Mouse (Mus musculus): ENCODE results near the gene Olfr731. TPM values are rescaled to one million over a fixed set of nuclear protein-coding genes. Genes with fewer than 3 reads are reported as not detected.

Gene Olfr731
- not detected in 2 replicates for polyA plus RNA-seq (2015; fragmentation: Nextera tagmentation; extraction: Ambion mirVana)

DNA sequence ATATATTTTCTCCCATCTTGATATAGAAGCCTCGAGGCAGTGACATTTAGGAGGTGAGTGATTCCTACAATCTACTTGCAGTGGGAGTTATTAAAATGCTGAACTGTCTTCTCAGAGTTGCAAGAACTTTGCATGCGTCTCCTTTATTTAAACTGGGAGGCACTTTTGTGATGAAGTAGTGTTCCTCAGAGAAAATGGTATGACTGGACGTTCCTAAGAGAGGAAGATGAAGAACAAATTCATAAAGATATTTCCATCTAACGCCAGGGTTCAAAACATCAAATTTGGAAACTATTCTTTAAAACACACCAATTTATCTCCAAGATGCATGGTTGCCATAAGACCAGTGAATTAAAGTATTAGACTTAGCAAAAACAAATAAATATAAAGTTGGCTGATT is at the start of gene Olfr731:
Olfr731 (minus strand) TSS at position 101 of the 400 bp plus-strand sequence.
- Histone ChIP-seq H3K4me1 (no peaks in the 10 kb centered on the region), H3K4me2 (no peak within 1 kb of the TSS)

DNA sequence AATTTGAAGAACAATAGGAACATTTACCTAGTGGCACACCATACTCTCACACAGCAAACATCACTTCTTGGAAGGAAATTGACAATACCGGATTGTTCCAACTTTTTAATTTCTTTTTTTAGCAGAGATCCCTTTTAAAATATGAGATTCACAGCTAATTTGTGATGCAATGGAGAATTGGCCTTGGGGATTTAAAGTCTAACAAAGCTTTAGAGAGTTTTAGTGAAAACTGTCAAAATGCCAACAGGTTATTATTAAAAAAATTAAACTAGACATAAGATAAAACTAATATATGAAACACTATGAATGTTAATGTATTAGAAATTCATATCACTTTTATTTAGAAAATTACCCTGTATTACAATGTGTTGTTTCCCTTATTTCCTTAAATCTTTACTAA is 42.4 kb upstream of the Olfr731 start, which contains the start of gene Olfr732:
Olfr732 (minus strand) TSS at position 101 of the 400 bp plus-strand sequence.
- Histone ChIP-seq H3K4me1 (no peaks in the 10 kb centered on the region), H3K9ac (no peak within 1 kb of the TSS), H3K4me2 (no peak within 1 kb of the TSS), H3K27ac (no peak within 1 kb of the TSS), H3K9me3 (no peaks in the 10 kb centered on the region), H3K27me3 (no peaks in the 10 kb centered on the region), H3K4me3 (no peak within 1 kb of the TSS), H3K36me3 (no peaks in the 10 kb centered on the region)
- 94% methylated on average over 1 of the region's 1 CpGs for WGBS
- ATAC-seq (ENCODE audit: insufficient number of reproducible peaks, low FRiP score, low TSS enrichment, low read depth) = no peak

More for the DNA sequence above, at the start of gene Olfr731:
- Histone ChIP-seq H3K9ac (no peak within 1 kb of the TSS), H3K27ac (no peak within 1 kb of the TSS), H3K36me3 (no peaks in the 10 kb centered on the region), H3K4me3 (no peak within 1 kb of the TSS), H3K9me3 (no peaks in the 10 kb centered on the region), H3K27me3 (no peaks in the 10 kb centered on the region)
- ATAC-seq (ENCODE audit: insufficient number of reproducible peaks, low FRiP score, low TSS enrichment, low read depth) = no peak
- WGBS = 78% methylated on average over 4 of the region's 4 CpGs

DNA sequence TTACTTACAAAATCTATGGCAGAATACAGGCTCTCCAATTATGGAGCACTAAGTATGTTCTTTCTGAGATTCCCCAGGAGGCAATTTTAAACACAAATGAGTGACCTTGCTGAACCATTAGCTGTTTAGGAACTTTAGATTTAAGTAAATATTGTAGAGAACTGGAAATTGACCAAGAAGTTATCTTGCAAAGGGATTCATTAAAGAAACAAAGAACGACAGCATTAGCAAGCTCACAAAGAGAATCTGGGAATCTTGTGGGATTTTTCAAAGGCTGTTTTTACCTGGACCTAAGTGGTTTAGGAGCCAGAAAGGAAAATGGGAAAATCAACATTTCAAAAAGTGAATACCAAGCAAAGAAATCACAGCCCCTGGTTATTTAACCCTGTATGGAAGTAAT is 53.6 kb downstream of the Olfr731 start, which contains the start of gene Olfr730:
Olfr730 (minus strand) TSS at position 101 of the 400 bp plus-strand sequence.
- Histone ChIP-seq H3K4me3 (no peak within 1 kb of the TSS), H3K4me1 (no peaks in the 10 kb centered on the region), H3K9ac (no peak within 1 kb of the TSS), H3K4me2 (no peak within 1 kb of the TSS), H3K36me3 (no peaks in the 10 kb centered on the region), H3K27ac (no peak within 1 kb of the TSS), H3K27me3 (no peaks in the 10 kb centered on the region), H3K9me3 (no peaks in the 10 kb centered on the region)
- ATAC-seq (ENCODE audit: insufficient number of reproducible peaks, low FRiP score, low TSS enrichment, low read depth) = no peak
- WGBS = 61% methylated on average over 1 of the region's 1 CpGs

Other genes starting within 250 kb of the Olfr731 start
- gene Olfr725, start 201.5 kb downstream of the Olfr731 start, polyA plus RNA-seq (2015; fragmentation: Nextera tagmentation; extraction: Ambion mirVana) = not detected in 2 replicates
- gene Olfr726, start 150.9 kb downstream of the Olfr731 start, polyA plus RNA-seq (2015; fragmentation: Nextera tagmentation; extraction: Ambion mirVana) = not detected in 2 replicates
- not detected in 2 replicates for gene Olfr727, start 118.7 kb downstream of the Olfr731 start, polyA plus RNA-seq (2015; fragmentation: Nextera tagmentation; extraction: Ambion mirVana)
- gene Olfr728, start 99.2 kb downstream of the Olfr731 start, polyA plus RNA-seq (2015; fragmentation: Nextera tagmentation; extraction: Ambion mirVana) = not detected in 2 replicates
- not detected in 2 replicates for gene Olfr729, start 89.0 kb downstream of the Olfr731 start, polyA plus RNA-seq (2015; fragmentation: Nextera tagmentation; extraction: Ambion mirVana)
- gene Olfr730, start 53.7 kb downstream of the Olfr731 start, polyA plus RNA-seq (2015; fragmentation: Nextera tagmentation; extraction: Ambion mirVana) = not detected in 2 replicates
- not detected in 2 replicates for gene Olfr732, start 42.3 kb upstream of the Olfr731 start, polyA plus RNA-seq (2015; fragmentation: Nextera tagmentation; extraction: Ambion mirVana)
- not detected in 2 replicates for gene Olfr733, start 59.7 kb upstream of the Olfr731 start, polyA plus RNA-seq (2015; fragmentation: Nextera tagmentation; extraction: Ambion mirVana)
- not detected in 2 replicates for gene Olfr734, start 84.9 kb upstream of the Olfr731 start, polyA plus RNA-seq (2015; fragmentation: Nextera tagmentation; extraction: Ambion mirVana)
- gene Olfr735, start 107.0 kb upstream of the Olfr731 start, polyA plus RNA-seq (2015; fragmentation: Nextera tagmentation; extraction: Ambion mirVana) = not detected in 2 replicates
- not detected in 2 replicates for gene Tlr11, start 116.0 kb upstream of the Olfr731 start, polyA plus RNA-seq (2015; fragmentation: Nextera tagmentation; extraction: Ambion mirVana)
- not detected in 2 replicates for gene Olfr736, start 139.3 kb upstream of the Olfr731 start, polyA plus RNA-seq (2015; fragmentation: Nextera tagmentation; extraction: Ambion mirVana)
- gene Olfr738, start 165.7 kb upstream of the Olfr731 start, polyA plus RNA-seq (2015; fragmentation: Nextera tagmentation; extraction: Ambion mirVana) = not detected in 2 replicates
- gene Olfr739, start 176.8 kb upstream of the Olfr731 start, polyA plus RNA-seq (2015; fragmentation: Nextera tagmentation; extraction: Ambion mirVana) = not detected in 2 replicates
- not detected in 2 replicates for gene Olfr740, start 203.7 kb upstream of the Olfr731 start, polyA plus RNA-seq (2015; fragmentation: Nextera tagmentation; extraction: Ambion mirVana)
- gene Olfr741, start 230.9 kb upstream of the Olfr731 start, polyA plus RNA-seq (2015; fragmentation: Nextera tagmentation; extraction: Ambion mirVana) = not detected in 2 replicates

All from limb, embryonic 15.5 days (tissue).